Mouse (Mus musculus): Measurements from ENCODE around the gene Rora. TPM values are rescaled to one million over a fixed set of nuclear protein-coding genes. Genes with fewer than 3 reads are reported as not detected.

Rora gene
- total RNA-seq, 2 experiments from 2014 or later = 21.1 to 24.9 TPM

DNA sequence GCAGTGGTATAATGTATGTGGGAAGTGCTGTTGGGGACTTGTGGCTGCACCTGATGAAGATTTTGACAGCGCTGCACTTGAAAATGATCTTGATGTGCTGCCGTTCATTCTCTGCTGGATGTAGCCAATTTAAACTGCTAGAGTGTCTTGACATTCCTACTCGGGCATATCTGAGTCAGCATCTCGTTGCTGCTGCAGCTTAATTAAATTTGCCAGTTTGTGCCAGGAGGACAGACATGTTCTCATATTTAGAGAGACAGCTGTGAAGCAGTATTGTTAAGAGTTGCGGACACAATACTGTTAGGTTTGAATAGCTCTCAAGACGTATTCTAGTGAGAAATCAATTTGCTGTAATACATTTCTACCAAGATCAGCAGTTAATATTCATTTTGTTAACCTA lies 751.1 kb downstream of the Rora start:
- intact Hi-C loops (cut with DNase I) = no loop called here
- DNase-seq = no peak

DNA sequence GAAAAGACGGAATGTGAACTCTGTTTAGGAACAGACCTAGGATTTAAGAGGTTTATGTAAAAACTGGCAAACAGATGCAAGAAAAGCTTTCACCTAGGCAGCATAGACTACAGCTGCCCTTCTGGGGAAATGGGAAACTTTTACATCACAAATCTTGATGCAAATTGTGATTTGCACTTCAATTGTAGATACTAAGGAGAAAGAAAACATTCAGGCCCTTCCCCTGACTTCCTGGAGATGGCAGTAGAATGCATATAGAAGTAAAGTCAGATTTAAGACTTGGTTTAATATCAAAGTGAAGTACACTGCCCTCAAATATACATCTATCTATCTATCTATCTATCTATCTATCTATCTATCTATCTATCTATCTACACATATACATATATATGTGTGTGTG lies 765.9 kb downstream of the Rora start:
- no peak for DNase-seq
- intact Hi-C loops (cut with DNase I) = loop anchor here (1.0 kb wide), 1 partner anchor 61 kb away; no protein-coding TSS in a partner anchor

DNA sequence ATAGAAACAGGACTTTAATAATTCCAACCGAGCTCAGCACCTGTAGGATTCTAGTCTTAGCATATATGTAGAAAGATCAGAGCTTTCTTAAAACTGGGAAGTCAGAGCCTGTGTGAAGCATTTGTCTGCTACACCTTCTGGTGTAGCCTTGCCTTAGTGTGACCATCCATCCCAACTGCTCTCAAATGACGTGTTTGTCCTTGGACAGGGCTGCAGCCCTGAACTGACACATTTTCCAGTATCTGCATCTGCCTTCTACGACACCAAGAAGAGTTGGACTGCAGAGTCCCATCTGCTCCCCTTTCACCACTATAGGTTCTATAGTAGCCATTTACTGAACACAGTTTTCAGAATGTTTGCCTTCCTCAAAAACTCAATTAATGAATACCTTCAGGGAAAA lies 776.9 kb downstream of the Rora start:
- intact Hi-C loops (cut with DNase I) = no loop called here
- DNase-seq = no peak

DNA sequence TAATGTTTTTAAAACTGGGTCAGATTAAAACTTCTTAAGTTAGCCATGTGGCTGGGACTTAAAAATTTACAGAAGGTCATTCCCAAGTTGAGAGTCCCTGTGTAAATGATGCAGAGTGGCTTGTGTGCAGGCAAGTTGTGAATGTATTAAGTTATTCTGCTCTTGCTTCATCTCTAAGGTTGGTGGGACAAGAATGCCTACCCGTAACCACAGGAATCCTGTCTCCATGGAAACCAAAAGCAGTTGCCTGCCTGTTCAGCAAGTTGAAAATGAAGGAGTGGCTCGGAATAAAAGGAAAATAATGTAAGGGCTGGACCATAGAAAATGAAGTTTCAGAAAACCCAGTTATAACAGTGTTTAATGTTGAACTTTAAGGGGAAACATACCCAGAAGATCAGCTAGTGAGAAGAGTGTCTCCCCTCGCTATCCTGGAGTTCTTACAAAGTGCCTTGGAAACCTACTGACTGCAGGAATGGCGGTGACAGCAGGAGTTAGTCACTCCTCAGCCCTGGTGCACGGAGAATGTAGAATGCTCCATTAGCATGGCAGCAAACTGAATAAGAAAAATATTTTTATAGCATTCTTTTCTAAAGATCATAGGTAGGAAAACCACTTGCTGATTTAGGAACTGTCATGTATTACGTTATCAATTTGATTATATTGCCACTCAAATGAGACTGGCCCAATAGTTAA lies 778.4 kb downstream of the Rora start:
- DNase-seq = no peak
- intact Hi-C loops (cut with DNase I) = no loop called here

DNA sequence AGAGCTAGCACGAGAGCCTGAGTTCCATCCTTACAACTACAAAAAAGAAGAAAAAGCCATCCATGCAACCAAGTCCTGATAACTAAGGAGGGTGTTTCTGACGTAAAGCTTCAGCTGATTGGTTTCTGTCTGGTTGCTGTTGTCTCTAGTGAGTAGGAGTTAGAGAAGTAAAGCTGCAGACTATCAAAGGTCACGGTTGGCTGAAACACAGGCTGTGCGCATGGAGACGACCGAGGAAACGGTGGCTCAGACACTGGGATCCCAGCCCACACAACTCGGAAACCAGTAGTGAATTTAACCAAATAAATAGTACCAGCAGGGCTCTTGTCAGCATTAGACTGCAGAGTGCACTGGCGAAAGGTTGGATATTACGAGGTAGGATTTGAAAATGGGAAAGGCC lies 781.6 kb downstream of the Rora start:
- DNase-seq = no peak
- intact Hi-C loops (cut with DNase I) = no loop called here

DNA sequence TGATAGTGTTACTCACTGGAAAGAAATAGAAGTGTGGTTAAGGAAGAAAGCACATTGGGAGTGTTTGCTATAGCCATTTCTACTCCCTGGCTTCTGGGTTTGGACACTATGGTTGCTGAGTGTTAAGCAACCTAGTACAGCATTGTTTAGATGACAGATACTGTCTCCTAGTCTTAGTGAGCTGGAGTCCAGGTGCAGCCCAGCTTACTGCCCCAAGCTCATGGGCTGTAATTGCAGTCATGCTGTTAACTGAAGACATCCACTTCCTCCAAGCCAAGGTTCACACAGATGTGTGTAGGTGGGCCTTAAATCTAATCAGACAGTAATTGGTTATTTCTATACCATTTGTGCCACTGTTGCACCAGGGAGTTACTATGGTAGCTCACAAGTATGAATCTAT lies 782.1 kb downstream of the Rora start:
- intact Hi-C loops (cut with DNase I) = no loop called here
- no peak for DNase-seq
